Mouse (Mus musculus) T-helper 1 cell (primary cell): ENCODE measurements around the gene R3hdm1.
"Not testable (repeated sequence)": the region's sequence is repeated elsewhere in the genome, so short reads cannot be mapped to it uniquely, and the experiment has no call there.

Source experiments
- in situ Hi-C: fragments of 300-600 bp; cut with MboI, MseI; formaldehyde crosslinking; loops from one replicate; pipeline ENCODE4 v1.15.1; 2025; ENCODE audit warnings: high pct_unique_total_duplicates

Gene R3hdm1

GRCm38 (mm10) chr1:128136222-128136621 lies 33.1 kb downstream of the R3hdm1 start:
- in situ Hi-C loops, result loop anchor here (10.0 kb wide), 1 partner anchor 161 kb away; no protein-coding TSS in a partner anchor

- in situ Hi-C loops, result no loop called here
These were observed 37.9 kb downstream of the R3hdm1 start for GRCm38 (mm10) chr1:128141039-128141438.

GRCm38 (mm10) chr1:128141737-128142136 lies 38.6 kb downstream of the R3hdm1 start:
- in situ Hi-C loops, result no loop called here

- in situ Hi-C loops, result no loop called here
These were observed 63.9 kb downstream of the R3hdm1 start for GRCm38 (mm10) chr1:128166956-128167355.

GRCm38 (mm10) chr1:128170104-128170503 lies 67.0 kb downstream of the R3hdm1 start:
- in situ Hi-C loops, result loop anchor here (10.0 kb wide), 1 partner anchor 165 kb away; no protein-coding TSS in a partner anchor

GRCm38 (mm10) chr1:128191426-128191825 lies 88.3 kb downstream of the R3hdm1 start:
- in situ Hi-C loops, result no loop called here

- in situ Hi-C loops, result no loop called here
These were observed 89.3 kb downstream of the R3hdm1 start for GRCm38 (mm10) chr1:128192369-128192768.

- in situ Hi-C loops, result no loop called here
These were observed 90.9 kb downstream of the R3hdm1 start for GRCm38 (mm10) chr1:128194011-128194410.

- in situ Hi-C loops, result no loop called here
These were observed 94.3 kb downstream of the R3hdm1 start for GRCm38 (mm10) chr1:128197353-128197752.

- in situ Hi-C loops, result no loop called here
These were observed 110.2 kb downstream of the R3hdm1 start for GRCm38 (mm10) chr1:128213261-128213660.

GRCm38 (mm10) chr1:128221886-128222285 lies 118.8 kb downstream of the R3hdm1 start:
- in situ Hi-C loops, result no loop called here

GRCm38 (mm10) chr1:128223304-128223703 lies 120.2 kb downstream of the R3hdm1 start:
- in situ Hi-C loops, result no loop called here

GRCm38 (mm10) chr1:128235181-128235580 lies 132.1 kb downstream of the R3hdm1 start:
- in situ Hi-C loops, result loop anchor here (10.0 kb wide), 1 partner anchor 1000 kb away; no protein-coding TSS in a partner anchor

- in situ Hi-C loops, result no loop called here
These were observed 140.5 kb downstream of the R3hdm1 start, which contains the start of gene Ubxn4 for GRCm38 (mm10) chr1:128243627-128243995. TSS of gene Ubxn4 (plus strand) at chr1:128243964.

GRCm38 (mm10) chr1:128243996-128244726 lies 141.1 kb downstream of the R3hdm1 start:
- in situ Hi-C loops, result no loop called here

GRCm38 (mm10) chr1:128244727-128245355 lies 141.7 kb downstream of the R3hdm1 start:
- in situ Hi-C loops, result no loop called here

- in situ Hi-C loops, result not testable (repeated sequence)
These were observed 164.0 kb downstream of the R3hdm1 start for GRCm38 (mm10) chr1:128267061-128267460.

- in situ Hi-C loops, result no loop called here
These were observed 167.6 kb downstream of the R3hdm1 start for GRCm38 (mm10) chr1:128270731-128271130.

GRCm38 (mm10) chr1:128275908-128276307 lies 172.8 kb downstream of the R3hdm1 start:
- in situ Hi-C loops, result loop anchor here (5.0 to 25.0 kb wide), 2 partner anchors 56 to 789 kb away; no protein-coding TSS in a partner anchor

- in situ Hi-C loops, result loop anchor here (5.0 to 25.0 kb wide), 2 partner anchors 54 to 791 kb away; no protein-coding TSS in a partner anchor
These were observed 175.5 kb downstream of the R3hdm1 start for GRCm38 (mm10) chr1:128278563-128278962.

- in situ Hi-C loops, result loop anchor here (10.0 to 25.0 kb wide), 2 partner anchors 553 to 794 kb away; no protein-coding TSS in a partner anchor
These were observed 178.7 kb downstream of the R3hdm1 start for GRCm38 (mm10) chr1:128281753-128282152.

GRCm38 (mm10) chr1:128282924-128283323 lies 179.8 kb downstream of the R3hdm1 start:
- in situ Hi-C loops, result loop anchor here (10.0 to 25.0 kb wide), 2 partner anchors 552 to 796 kb away; no protein-coding TSS in a partner anchor
